Mouse (Mus musculus) activated CD4-positive, CD25-positive, alpha-beta regulatory T cell, adult 4 months (primary cell): ENCODE measurements around the gene Nfyc. TPM values are rescaled to one million over a fixed set of nuclear protein-coding genes. Genes with fewer than 3 reads are reported as not detected.

Source experiments
- ATAC-seq: one replicate; pipeline ENCODE4 v1.8.0; 2017
- polyA plus RNA-seq, 2 experiments: library from polyadenylated mRNA; unstranded; fragments of 100-300 nt; shearing (Covaris generic); gene quantifications; one replicate each; pipeline ENCODE4 v1.2.1; 2017

Nfyc gene
- polyA plus RNA-seq, 2 experiments from 2014 or later = 55.0 to 70.3 TPM

DNA sequence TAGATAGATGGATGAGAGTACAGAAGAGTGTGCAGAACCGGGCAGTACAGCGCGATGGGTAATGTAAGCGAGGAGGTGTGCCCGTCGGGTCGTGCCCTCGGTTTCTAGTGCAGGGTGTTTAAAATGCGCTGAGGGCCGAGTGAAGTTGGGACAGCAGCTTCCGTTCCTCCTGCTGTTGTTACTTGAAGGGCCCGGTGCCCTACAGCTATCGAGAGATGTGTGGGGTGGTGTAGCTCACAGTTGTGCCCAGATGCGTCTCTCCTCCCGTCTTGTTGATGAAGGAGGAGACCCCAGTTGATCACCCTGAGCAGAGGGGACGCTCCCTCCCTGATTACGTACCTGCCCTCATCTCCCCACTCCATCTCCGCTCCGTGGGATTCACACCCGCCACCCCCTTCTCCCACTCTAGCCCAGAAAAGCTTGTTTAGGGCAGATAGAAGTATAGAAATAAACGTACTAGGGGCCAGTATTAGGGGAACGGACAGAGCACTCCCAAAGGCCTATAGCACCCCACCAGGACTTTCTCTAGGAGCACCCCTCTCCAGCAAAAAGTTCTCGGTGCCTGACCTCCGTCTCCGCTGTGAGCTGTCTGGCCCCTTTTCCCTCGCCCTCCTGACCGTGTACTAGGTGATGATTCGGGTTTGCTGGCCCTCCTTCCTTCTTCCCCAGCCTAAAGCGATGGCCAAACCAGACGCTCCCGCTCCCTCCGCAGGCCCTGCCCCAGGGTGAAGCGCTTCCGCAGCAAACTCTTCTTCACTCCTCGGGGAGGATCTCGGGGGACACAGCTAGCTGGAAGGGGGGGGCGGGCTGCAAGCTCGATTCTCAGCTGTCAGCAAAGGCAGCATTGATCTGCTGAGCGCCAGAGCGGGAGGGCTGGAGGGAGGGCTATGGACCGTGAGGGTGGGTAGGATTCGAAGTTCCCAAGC is 83.2 kb downstream of the Nfyc start, which contains the start of gene Kcnq4:
Kcnq4 (minus strand) TSS at position 672 of the 926 bp plus-strand sequence.
- ATAC-seq = no peak

DNA sequence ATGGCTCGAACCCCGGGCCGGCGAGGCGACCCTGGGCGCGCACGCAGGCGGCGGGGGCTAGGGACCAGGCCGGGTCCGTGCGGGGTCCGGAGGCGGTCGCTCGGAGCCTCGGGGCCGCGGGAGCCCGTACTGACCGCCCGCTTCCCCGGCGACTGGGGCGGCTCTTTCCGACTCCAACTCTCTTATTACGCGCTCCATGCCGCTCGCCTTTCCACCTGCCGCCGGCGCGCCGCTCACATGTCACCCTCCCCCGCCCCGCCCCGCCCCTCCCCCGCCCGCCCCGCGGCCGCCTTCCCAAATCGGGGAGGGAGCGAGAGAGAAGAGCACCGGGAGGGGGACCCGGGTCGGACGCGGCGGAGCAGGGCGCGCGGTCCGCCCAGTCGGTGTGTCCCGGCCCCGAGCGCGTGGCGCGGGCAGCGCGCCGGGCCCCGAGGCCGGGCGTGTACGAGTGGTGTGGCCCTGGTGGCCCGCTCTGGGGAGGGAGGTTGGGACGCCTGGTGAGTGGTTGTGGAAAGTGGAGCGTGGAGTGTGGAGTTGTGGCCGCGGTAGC is 84.1 kb downstream of the Nfyc start:
- ATAC-seq = no peak

DNA sequence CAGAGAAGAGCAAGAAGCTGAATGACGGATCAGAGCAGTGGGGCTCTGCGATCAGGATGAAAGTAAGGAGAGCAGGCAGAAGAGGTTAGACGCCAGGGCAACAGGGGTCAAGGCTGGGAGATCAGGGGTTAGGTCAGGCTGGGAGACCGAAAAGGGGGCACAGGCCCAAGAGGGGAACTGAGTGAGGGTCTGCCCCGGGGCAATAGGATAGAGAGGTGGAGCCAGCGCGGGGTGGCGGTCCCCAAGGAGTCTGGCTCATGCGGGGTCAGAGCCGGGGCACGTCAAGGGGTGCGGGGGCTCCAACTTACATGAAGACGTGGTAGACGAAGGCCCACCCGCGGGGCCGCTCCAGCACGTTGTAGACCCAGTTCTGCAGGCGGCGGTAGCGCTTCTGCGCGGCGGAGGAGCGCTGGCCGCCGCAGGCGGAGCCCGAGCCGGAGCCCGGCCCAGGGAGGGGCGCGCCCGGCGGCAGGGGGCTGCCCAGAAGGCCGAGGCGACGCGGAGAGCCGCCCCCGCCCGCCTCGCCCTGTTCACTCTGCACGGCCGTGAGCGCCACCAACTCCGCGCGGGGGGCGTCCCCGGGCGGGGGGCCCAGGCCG is 84.7 kb downstream of the Nfyc start:
- no peak for ATAC-seq

- ATAC-seq = no peak
Measured at GRCm38 (mm10) chr4:120745731-120746551, 85.4 kb downstream of the Nfyc start.

GRCm38 (mm10) chr4:120743636-120744035 is 87.7 kb downstream of the Nfyc start:
- no peak for ATAC-seq

DNA sequence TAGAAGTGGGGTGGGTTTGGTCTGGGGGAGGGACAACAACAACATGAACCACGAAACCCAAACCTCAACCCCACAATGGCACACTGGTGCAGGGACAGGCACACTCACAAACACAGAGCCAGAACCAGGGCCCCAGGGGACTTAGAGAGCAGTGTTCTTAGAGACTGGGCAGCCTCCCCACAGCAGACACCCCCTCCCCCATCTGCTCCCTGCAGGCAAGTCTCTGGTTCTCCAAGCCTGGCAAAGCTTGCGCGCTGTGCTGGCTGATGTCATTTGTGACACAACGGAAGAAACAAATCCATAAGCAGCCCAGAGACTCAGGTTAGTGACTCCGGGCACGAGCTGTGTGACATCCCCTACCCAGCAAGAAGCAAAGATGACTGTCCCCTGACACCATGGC is 90.1 kb downstream of the Nfyc start:
- no peak for ATAC-seq

- no peak for ATAC-seq
Measured at GRCm38 (mm10) chr4:120734012-120734622, 97.3 kb downstream of the Nfyc start.

GRCm38 (mm10) chr4:120732737-120733136 is 98.6 kb downstream of the Nfyc start:
- no peak for ATAC-seq

- peak; percentile 74 for ATAC-seq
Measured at GRCm38 (mm10) chr4:120731030-120731644, 100.2 kb downstream of the Nfyc start.

- ATAC-seq = no peak
Measured at GRCm38 (mm10) chr4:120730574-120730973, 100.8 kb downstream of the Nfyc start.

DNA sequence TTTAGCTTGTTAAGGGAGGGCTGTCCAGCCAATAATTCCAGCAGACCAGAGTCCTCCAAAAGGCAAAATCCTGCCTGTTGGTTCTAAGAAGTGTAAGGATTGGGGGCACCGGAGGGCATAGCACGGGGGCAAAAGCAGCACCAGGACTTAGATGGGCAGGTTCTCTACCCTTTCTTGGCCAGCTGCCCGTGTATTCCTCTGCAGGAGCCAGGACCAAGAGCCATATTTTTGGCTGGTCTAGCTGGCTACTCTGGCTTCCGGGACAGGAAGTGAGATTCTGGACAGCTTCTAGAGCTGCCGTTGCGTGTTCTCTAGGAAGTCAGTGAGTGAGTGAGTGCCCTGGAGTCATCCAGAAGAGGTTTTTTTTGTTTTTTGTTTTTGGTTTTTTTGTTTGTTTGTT is 101.2 kb downstream of the Nfyc start:
- ATAC-seq = no peak

DNA sequence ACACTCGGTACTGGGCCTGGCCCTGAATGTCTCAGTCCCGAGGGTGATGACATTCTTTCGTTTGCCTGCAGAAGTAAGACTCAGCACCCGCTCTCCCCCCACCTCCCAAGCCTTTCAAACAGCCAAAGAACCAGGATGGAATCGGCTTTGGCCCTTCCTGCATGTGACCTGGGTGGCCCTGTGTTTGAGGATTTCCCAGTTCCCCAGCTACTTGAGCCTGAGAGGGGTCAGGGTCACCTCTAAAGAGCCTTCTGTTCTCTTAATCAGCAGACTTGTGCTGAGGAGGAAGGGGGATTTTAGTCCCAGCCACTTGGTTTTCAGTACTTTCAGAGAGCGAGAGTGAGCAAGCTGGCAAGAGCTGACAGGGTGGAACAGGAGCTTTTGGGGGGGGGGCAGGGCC is 101.9 kb downstream of the Nfyc start:
- ATAC-seq = no peak

DNA sequence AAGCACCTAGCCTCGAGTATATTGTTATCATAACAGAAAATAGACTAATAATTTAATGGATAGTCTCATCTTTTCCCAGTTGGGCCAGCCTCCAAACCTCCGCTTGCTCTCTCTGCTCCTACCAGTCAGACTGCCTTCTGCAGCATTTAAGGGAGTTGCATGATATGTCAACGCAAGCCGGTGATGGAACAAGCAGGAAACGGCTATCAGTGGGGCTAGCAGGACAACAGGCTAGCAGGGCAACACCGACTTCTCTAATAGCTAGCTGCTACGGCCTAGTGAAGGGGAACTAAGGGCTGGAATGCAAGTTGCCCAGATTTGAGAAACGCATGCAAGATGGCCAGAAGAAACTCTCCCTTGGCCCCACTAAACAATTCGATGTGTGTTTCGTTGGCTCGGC is 103.5 kb downstream of the Nfyc start:
- ATAC-seq = no peak

DNA sequence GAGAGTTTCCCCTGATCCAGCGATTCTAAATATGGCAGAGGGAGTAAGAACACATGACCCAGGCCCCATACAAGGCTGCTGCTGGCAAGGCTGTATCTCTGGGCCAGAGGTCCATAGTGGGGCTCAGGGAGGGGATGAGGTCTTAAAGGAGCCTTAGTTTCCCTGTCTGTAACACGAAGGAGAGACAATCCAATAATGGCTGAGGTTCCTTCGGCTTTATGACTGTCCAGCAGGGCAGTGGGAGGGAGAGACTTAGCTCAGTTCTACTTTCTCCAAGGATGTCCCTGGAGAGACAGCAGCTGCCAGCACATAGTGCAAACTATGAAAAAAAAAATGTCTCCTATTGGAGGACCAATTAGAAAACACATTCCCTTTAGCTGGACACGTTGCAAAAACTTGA is 105.2 kb downstream of the Nfyc start:
- ATAC-seq = no peak

DNA sequence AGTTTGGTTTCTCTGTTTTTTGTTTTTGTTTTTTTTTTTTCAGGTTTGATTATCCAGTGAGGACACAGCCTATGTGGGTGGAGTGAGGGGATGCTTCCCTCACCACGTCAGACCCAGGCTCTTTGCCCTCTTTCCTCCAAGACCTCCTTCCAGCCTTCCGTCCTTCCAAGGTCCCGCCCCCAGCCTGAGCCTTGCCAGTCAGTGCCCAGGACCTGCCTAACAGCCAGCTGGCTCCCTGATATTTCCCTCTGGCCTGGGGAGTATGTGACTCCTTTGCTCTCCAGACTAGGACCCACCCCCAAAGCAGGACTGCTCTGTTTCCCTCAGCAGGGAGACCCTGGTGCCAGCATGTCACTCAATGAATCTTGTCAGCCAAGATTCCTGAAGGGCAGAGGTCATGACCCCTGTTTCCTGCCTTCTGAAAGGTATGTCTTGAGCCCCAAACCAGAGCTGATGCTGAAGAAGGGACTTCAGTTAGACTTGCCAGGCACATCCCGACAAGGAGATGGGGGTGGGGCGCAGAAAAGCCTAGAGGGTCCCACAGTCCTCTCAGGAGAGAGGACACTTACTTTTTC is 105.8 kb downstream of the Nfyc start:
- ATAC-seq = no peak

GRCm38 (mm10) chr4:120721574-120721973 is 109.8 kb downstream of the Nfyc start:
- ATAC-seq = no peak

DNA sequence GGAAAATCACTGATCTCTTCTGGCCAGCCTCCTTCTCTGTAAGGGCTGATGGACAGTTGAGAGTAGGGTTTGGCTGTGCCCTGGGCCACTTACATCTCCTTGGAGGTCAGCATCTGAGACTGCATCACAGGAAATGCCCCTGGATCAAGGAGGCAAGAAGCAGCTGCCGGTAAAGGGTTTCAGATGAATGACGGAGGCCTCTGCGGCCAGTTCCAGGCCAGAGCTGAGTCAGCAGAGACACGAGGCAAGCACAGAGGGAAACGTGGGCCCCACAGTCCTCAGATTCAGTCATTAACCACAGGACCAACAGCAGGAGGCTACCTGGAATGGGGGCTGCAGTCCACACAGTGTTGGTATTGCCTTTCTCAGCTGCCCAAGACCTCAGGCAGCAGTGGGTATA is 112.2 kb downstream of the Nfyc start:
- ATAC-seq = no peak

DNA sequence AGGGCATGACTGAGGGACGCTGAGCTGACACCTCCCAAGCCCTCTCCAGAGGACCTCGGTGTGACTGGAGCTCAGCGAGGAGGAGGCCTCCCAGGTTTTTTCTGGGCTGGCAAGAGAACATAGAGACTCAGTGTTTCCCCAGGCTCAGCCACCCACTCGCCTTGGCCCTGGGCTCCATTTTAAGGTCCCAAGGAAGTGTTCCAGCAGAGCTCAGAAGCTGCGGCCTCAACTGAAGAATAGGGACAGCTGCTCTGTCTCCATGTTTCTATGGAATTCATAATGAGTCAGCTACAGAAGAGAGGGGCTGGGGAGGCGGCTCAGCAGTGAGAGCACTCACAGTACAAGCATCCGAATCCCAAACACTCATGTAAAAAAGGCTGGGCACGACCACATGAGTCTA is 113.8 kb downstream of the Nfyc start:
- no peak for ATAC-seq

DNA sequence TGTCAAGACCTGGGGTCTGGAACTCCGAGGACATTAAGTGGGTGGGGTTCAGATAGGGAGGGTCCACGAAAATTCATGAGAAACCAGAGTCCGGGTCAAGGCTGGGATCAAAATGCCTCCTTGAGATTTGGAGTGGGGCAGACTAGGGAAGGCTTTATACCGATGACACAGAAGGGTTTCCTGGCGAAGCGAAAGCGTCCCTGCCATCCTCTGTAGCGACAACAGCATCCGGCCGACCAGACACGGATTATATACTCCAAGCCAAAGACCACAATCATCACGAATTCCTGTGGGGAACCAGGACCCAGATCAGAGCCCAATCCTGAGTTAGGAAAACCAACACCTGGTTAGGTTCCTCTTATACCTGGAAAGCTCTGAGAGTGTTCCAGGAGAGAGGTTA is 114.6 kb downstream of the Nfyc start:
- peak; percentile 70 for ATAC-seq

GRCm38 (mm10) chr4:120716141-120716571 is 115.2 kb downstream of the Nfyc start:
- peak; percentile 67 for ATAC-seq

DNA sequence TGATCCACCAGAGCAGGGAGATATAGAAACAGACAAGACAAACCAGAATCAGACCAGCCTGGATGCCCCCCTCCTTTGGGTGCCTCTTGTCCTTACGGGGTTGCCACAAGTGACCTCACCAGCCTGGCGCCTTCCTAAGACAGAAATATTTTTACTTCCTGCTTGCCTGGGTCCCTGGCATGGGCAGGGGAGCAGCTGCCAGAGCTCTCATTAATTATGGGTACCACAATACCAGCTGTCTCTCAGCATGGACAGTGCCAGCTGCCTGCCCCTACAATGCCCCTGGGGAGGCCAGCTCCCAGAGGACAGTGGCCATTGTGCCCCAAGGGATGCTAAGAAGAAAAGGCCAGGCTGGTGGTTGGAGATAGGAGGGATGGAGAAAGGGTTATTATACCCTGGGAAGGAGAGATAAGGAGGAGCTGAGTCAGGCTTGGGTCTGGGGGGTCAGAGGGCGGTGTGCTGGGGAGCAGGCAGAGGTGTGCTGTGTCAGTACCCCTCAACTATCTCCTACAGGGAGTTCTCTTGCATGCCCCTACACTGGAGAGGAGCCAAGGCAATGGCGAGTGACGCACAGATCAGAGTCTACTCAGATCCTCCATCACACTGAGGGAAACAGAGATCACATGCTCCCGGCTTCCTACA is 117.4 kb downstream of the Nfyc start:
- no peak for ATAC-seq
